Comparison of ENCODE assay signal across 22 mouse cellular contexts in the genomic region with DNA sequence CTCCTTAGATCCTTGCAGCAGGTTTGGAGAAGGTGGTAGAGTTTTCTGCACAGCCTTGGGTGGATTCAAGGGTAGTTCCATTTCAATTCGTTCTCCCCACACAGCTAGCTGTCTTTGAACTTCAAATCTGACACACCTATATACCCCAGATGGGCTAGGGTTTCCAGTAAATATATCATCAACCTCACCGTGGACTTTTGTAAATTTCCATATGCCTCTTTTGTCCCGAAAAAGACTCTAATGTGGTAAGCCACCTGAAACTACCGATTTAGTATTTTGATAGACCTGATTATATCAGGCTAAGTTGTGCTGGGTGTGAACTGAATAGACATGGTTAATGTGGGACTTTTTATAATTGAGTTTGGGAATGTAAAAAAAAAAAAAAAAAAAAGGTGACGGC. TPM values are rescaled to one million over a fixed set of nuclear protein-coding genes. Genes with fewer than 3 reads are reported as not detected.
DNase-seq lines count a peak whose midpoint lies in the region; ATAC-seq and TF ChIP-seq lines count a peak whose summit lies in the region.
"Had no signal": no experiment of that assay in that cellular context is flagged by ENCODE, and none has a peak within 500 bp of the region (broad histone marks: within the 10 kb centered on the region; RNA-seq: fewer than 3 reads in every experiment).

No protein-coding gene starts in this region.

- peak overlapping the region; percentile 86 for H3K27ac ChIP-seq in spleen, adult 2 months (ENCODE audit: insufficient read depth, low read length)
- H3K27ac ChIP-seq: embryonic facial prominence, embryonic 10.5 days; embryonic facial prominence, embryonic 12.5 days; forebrain, embryonic 13.5 days; forebrain, embryonic 15.5 days had no signal

- DNase-seq in CD4-positive, CD25-positive, alpha-beta regulatory T cell, adult 2 months (ENCODE audit: low read depth, low spot score): peak; percentile 36
- DNase-seq in spleen, adult 2 months (ENCODE audit: low read depth in 1 of 2, low spot score in 2 of 2): no peak
- DNase-seq in spleen, postnatal 36 days (ENCODE audit: low spot score in 2 of 2): no peak
- peak; percentile 51 for DNase-seq in thymus, postnatal 0 days (ENCODE audit: low spot score)
- no peak for DNase-seq in thymus, postnatal 36 days
- DNase-seq in naive thymus-derived CD4-positive, alpha-beta T cell, adult 2 months (ENCODE audit: low read depth): peak; percentile 70
- no peak for DNase-seq in gastrocnemius, adult 8-10 months (ENCODE audit: low spot score in 2 of 2)
- DNase-seq: adrenal gland, adult 8-10 months; adrenal gland, postnatal 14 days; adrenal gland, postnatal 36 days; B cell, adult 2 months; cerebellum, adult 11-12 months; cerebellum, adult 2 months; cerebellum, adult 9-10 months; cerebellum, postnatal 10 days; cerebellum, postnatal 25 days; forebrain, postnatal 0 days had no signal

- no peak for ATAC-seq in CD4-positive, CD25-positive, alpha-beta regulatory T cell, adult 4 months
- ATAC-seq: forebrain, embryonic 13.5 days; forebrain, embryonic 15.5 days; forebrain, postnatal 0 days had no signal

- 60% methylated on average over 5 of the region's 5 CpGs for WGBS in spleen, adult 2 months

- no peaks in the 10 kb centered on the region for H3K27me3 ChIP-seq in spleen, adult 2 months (ENCODE audit: control insufficient read depth, insufficient read depth, low read length)
- H3K27me3 ChIP-seq: embryonic facial prominence, embryonic 12.5 days; forebrain, embryonic 13.5 days; forebrain, embryonic 15.5 days had no signal

- H3K4me1 ChIP-seq in spleen, adult 2 months (ENCODE audit: control insufficient read depth, insufficient read depth, insufficient read length): peaks cover 17% of the 10 kb centered on the region; the same call in 1 of the 2 replicates
- H3K4me1 ChIP-seq: embryonic facial prominence, embryonic 10.5 days; embryonic facial prominence, embryonic 12.5 days; forebrain, embryonic 13.5 days; forebrain, embryonic 15.5 days had no signal

- TF ChIP-seq POLR2A in spleen, adult 2 months (IDR thresholded peaks at IDR 0.05; ENCODE audit: low read depth, low read length): no peak

- no peak overlapping the region for H3K4me3 ChIP-seq in spleen, adult 2 months (ENCODE audit: extremely low read depth, insufficient read depth, insufficient read length)
- H3K4me3 ChIP-seq: embryonic facial prominence, embryonic 10.5 days; embryonic facial prominence, embryonic 12.5 days; forebrain, embryonic 13.5 days; forebrain, embryonic 15.5 days had no signal

- no peaks in the 10 kb centered on the region for H3K36me3 ChIP-seq in spleen, adult 2 months (ENCODE audit: control insufficient read depth, insufficient read depth, low read length)
- H3K36me3 ChIP-seq: embryonic facial prominence, embryonic 10.5 days; embryonic facial prominence, embryonic 12.5 days; forebrain, embryonic 15.5 days had no signal

- TF ChIP-seq CTCF in spleen, adult 2 months (IDR thresholded peaks at IDR 0.05; ENCODE audit: extremely low read depth, insufficient read depth, insufficient read length, insufficient replicate concordance): no peak

RNA-seq across cellular contexts. Expression of a gene that starts 46.6 kb away (rescaled TPM):
- polyA plus RNA-seq in CD4-positive, CD25-positive, alpha-beta regulatory T cell, adult 4 months (2017; shearing (Covaris generic)): 10 to 100 TPM; 49.5 to 77.2 TPM
- polyA plus RNA-seq in spleen, adult 2 months (2012; rRNA removed): 43.7 and 46.8 TPM in 2 replicates
- polyA plus RNA-seq in thymus, postnatal 0 days (2015; fragmentation: Nextera tagmentation; extraction: Ambion mirVana): 728 and 901 TPM in 2 replicates
- total RNA-seq in gastrocnemius, adult 8-10 months (2022): 100 to 1,000 TPM in 1 of 4 experiments, 10 to 100 TPM in 3; 69.8 to 101 (median 87.3) TPM

Comparison
In these comparisons a context has a peak if more than half of its experiments do, and no peak if none do; other contexts are left out.
1. DNase-seq: peak in CD4-positive, CD25-positive, alpha-beta regulatory T cell, adult 2 months (single experiment), thymus, postnatal 0 days (single experiment) and naive thymus-derived CD4-positive, alpha-beta T cell, adult 2 months (single experiment); none in spleen, adult 2 months (0 of 2), spleen, postnatal 36 days (0 of 2), thymus, postnatal 36 days (0 of 2) and gastrocnemius, adult 8-10 months (0 of 2).